In the genomic region with DNA sequence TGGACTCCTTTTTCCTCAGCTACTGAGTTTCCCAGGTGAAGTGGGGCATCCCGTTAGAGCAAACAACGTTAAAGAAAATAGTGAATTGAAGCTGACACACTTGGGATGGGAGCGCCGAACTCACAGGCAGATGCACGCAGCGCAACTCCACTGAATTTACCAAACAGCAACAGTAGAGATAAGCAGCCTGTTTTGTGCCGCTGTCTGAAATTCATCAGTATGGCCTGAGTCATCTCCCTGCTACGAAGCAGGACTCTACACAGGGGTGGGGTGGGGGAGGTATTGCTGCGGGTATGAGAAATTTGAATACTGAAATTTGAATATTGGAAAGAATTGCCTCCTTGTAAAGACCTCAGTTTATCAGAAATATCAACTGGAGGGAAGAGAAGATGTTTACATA, we compare ENCODE assay signal across 31 mouse cellular contexts. TPM values are rescaled to one million over a fixed set of nuclear protein-coding genes. Genes with fewer than 3 reads are reported as not detected.
"Had no signal": no experiment of that assay in that cellular context is flagged by ENCODE, and none has a peak within 500 bp of the region (broad histone marks: within the 10 kb centered on the region; RNA-seq: fewer than 3 reads in every experiment).

No protein-coding gene starts in this region.

- H3K27ac ChIP-seq: heart, embryonic 13.5 days; heart, embryonic 15.5 days; hindbrain, embryonic 13.5 days; hindbrain, embryonic 15.5 days; hindbrain, postnatal 0 days; left cerebral cortex, adult 2 months; limb, embryonic 10.5 days; limb, embryonic 12.5 days; liver, embryonic 13.5 days; liver, embryonic 15.5 days had no signal

- DNase-seq: gastrocnemius, postnatal 14 days; gastrocnemius, postnatal 36 days; heart, adult 18-20 months; heart, postnatal 14 days; heart, postnatal 36 days; kidney, adult 18-20 months; kidney, adult 8-10 months; kidney, postnatal 10 days; kidney, postnatal 36 days; liver, embryonic 13.5 days had no signal

- ATAC-seq: hindbrain, postnatal 0 days; intestine, postnatal 0 days had no signal

- H3K9me3 ChIP-seq: heart, embryonic 13.5 days; heart, embryonic 15.5 days; hindbrain, embryonic 13.5 days; hindbrain, embryonic 15.5 days; limb, embryonic 10.5 days; limb, embryonic 12.5 days; liver, embryonic 13.5 days; liver, embryonic 15.5 days had no signal

- H3K36me3 ChIP-seq: heart, embryonic 13.5 days; heart, embryonic 15.5 days; hindbrain, embryonic 13.5 days; hindbrain, embryonic 15.5 days; limb, embryonic 10.5 days; limb, embryonic 12.5 days; liver, embryonic 13.5 days; liver, embryonic 15.5 days had no signal

- H3K4me2 ChIP-seq: heart, embryonic 11.5 days; heart, embryonic 13.5 days; heart, embryonic 15.5 days; hindbrain, embryonic 13.5 days; hindbrain, embryonic 15.5 days; limb, embryonic 12.5 days; liver, embryonic 13.5 days; liver, embryonic 15.5 days had no signal

- H3K4me3 ChIP-seq: heart, embryonic 13.5 days; heart, embryonic 15.5 days; hindbrain, embryonic 13.5 days; hindbrain, embryonic 15.5 days; left cerebral cortex, adult 2 months; limb, embryonic 10.5 days; limb, embryonic 12.5 days; liver, embryonic 13.5 days; liver, embryonic 15.5 days had no signal

- H3K9ac ChIP-seq: heart, embryonic 13.5 days; heart, embryonic 15.5 days; hindbrain, embryonic 13.5 days; hindbrain, embryonic 15.5 days; limb, embryonic 12.5 days; liver, embryonic 13.5 days; liver, embryonic 15.5 days had no signal

RNA-seq across cellular contexts. Expression of a gene that starts 12.2 kb away (rescaled TPM):
- total RNA-seq: gastrocnemius, adult 18-20 months; gastrocnemius, adult 8-10 months; gastrocnemius, postnatal 14 days; gastrocnemius, postnatal 36 days; heart, adult 18-20 months; heart, postnatal 14 days; heart, postnatal 36 days; hematopoietic stem cell, adult 5-6 weeks; hindbrain, postnatal 0 days; liver, adult 2 months had no signal
- polyA plus RNA-seq: gonadal fat pad, adult 2 months; heart, embryonic 11.5 days; heart, embryonic 13.5 days; heart, embryonic 15.5 days; heart, postnatal 0 days; intestine, embryonic 14.5 days; intestine, postnatal 0 days; kidney, embryonic 16.5 days; large intestine, adult 2 months; limb, embryonic 10.5 days; limb, embryonic 12.5 days; limb, embryonic 14.5 days; liver, adult 2 months; liver, embryonic 13.5 days; liver, embryonic 15.5 days had no signal
